Mouse (Mus musculus) thymus, adult 2 months (tissue): Measurements from ENCODE around the gene Pcp4l1. TPM values are rescaled to one million over a fixed set of nuclear protein-coding genes. Genes with fewer than 3 reads are reported as not detected.

Source experiments
- DNase-seq: peaks from one replicate; pipeline ENCODE4 v3.0.0; 2021
- H3K27ac ChIP-seq: fragments of 200-500 bp; 2 replicates; pipeline ENCODE4 v1.5.1; 2012; ENCODE audit warnings: low read length, control low read depth; ENCODE audit not compliant: control insufficient read depth, insufficient read depth
- H3K27me3 ChIP-seq: fragments of 200-500 bp; 2 replicates; pipeline ENCODE4 v1.6.1; 2012; ENCODE audit warnings: mild to moderate bottlenecking, low read length, moderate library complexity, mixed read lengths; ENCODE audit not compliant: control insufficient read depth, insufficient read depth
- H3K36me3 ChIP-seq: fragments of 200-500 bp; 2 replicates; pipeline ENCODE4 v1.6.1; 2012; ENCODE audit warnings: mild to moderate bottlenecking, low read length, moderate library complexity; ENCODE audit not compliant: control insufficient read depth, insufficient read depth
- H3K4me1 ChIP-seq: fragments of 200-500 bp; replicated peaks from 2 replicates; pipeline ENCODE4 v1.6.1; 2012; ENCODE audit warnings: low read length; ENCODE audit not compliant: control insufficient read depth, insufficient read depth
- H3K4me3 ChIP-seq: fragments of 200-500 bp; 2 replicates; pipeline ENCODE4 v1.5.1; 2012; ENCODE audit warnings: mild to moderate bottlenecking, low read length, control low read depth, moderate library complexity; ENCODE audit not compliant: control insufficient read depth, insufficient read depth
- CTCF ChIP-seq: fragments of 200-500 bp; IDR thresholded peaks from 2 replicates; pipeline ENCODE4 v1.5.1; 2012; ENCODE audit warnings: mild to moderate bottlenecking, control low read depth, low read length, moderate library complexity, borderline replicate concordance; ENCODE audit not compliant: control insufficient read depth, poor library complexity, insufficient read depth; ENCODE audit errors: extremely low read depth
- POLR2A ChIP-seq: fragments of 200-500 bp; IDR thresholded peaks from 2 replicates; pipeline ENCODE4 v1.6.1; 2012; ENCODE audit warnings: mild to moderate bottlenecking, low read length, control low read depth, moderate library complexity; ENCODE audit not compliant: control insufficient read depth, poor library complexity, insufficient read depth; ENCODE audit errors: extremely low read depth
- WGBS: fragments of 180-500 bp; shearing (Covaris S2); methylation state at CpG from one replicate; pipeline ENCODE4 v1.1.7; 2018; 5-methylcytosine and 5-hydroxymethylcytosine counted together
- polyA plus RNA-seq: library from polyadenylated mRNA; depleted of rRNA; stranded (reverse); fragments of >200 nt; gene quantifications from 2 replicates; pipeline ENCODE4 v1.2.3, GENCODE M21; 2012

Pcp4l1 gene
- polyA plus RNA-seq, 1 experiment = 7.3 TPM

DNA sequence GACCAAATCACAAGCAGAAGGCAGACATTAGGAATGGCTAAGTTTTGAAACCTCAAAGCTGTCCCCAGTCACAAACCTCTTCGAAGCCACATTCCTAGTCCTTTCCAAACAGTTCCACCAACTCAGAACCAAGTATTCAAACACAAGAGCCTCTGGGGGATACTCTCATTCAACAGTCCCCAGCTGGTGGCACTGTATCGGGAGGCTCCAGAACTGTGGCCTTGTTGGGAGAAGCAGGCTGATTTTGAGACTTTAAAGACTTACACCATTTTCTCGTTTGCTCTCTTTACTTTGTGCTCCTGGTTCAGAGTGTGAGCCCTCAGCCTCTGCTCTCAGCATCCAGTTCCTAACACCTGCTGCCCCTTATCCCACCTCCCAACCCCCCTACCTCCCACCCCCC lies 13.0 kb downstream of the Pcp4l1 start:
- DNase-seq = no peak
- 93% methylated on average over 3 of the region's 3 CpGs for WGBS
- Histone ChIP-seq H3K36me3 (no peaks in the 10 kb centered on the region), H3K27me3 (no peaks in the 10 kb centered on the region), H3K27ac (no peak overlapping the region), H3K4me1 (no peaks in the 10 kb centered on the region; the same call in 1 of the 2 replicates), H3K4me3 (no peak overlapping the region)
- no peak for TF ChIP-seq POLR2A
- no peak for TF ChIP-seq CTCF

DNA sequence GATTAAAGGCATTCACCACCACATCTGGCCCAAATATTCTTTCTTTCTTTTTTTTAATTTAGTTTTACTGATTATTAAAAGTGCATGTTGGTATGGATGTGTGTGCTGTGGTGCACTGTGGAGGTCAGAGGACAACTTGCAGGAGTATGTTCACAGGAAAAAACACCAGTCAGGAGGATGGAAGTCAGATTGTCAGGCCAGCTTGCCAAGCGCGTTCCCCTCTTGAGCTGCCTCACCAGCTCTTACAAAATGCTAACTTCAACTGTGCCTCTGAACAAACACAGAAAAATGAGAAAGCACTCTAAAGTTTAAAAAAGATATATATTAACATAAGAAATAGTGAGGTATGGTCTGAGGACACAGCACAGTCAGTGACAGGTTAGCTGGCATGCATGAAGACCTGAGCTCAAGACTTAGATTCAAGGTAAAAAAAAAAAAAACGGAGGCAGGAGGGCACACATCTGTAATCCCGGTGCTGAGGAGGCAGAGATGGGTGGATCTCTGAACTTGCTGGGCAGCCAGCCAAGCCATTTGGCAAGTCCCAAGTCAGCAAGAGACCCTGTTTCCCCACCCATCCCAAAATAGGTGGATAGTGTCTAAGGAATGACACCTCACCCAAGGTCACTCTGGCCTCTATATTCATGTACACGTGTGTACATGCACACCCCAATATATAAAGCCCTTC lies 16.4 kb downstream of the Pcp4l1 start:
- TF ChIP-seq CTCF = no peak
- TF ChIP-seq POLR2A = no peak
- Histone ChIP-seq H3K27me3 (no peaks in the 10 kb centered on the region), H3K36me3 (no peaks in the 10 kb centered on the region), H3K27ac (no peak overlapping the region), H3K4me1 (no peaks in the 10 kb centered on the region; the same call in 1 of the 2 replicates), H3K4me3 (no peak overlapping the region)
- no peak for DNase-seq
- WGBS = 90% methylated on average over 5 of the region's 5 CpGs

DNA sequence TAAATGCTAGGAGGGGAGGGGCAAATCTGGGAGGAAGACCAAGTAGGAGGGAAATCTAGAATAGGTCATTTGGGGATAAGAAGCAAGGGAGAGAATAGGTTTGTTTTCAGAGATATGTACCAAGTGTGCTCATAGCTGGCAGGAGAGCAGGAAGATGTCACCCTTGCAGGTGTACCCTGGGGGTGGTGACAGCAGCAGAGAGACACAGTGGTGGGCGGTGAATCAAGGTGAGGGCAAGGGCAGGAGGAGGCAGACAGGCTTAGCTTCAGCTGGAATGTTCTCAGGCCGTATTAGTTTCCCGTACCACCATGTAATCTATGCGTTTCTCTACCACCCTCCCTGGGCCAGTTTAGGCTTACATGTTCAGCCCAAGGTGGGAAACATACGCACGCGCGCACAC lies 23.3 kb downstream of the Pcp4l1 start:
- Histone ChIP-seq H3K4me3 (no peak overlapping the region), H3K4me1 (no peaks in the 10 kb centered on the region), H3K36me3 (no peaks in the 10 kb centered on the region), H3K27ac (no peak overlapping the region), H3K27me3 (no peaks in the 10 kb centered on the region)
- TF ChIP-seq CTCF (no peak), POLR2A (no peak)
- DNase-seq = no peak
- 98% methylated on average over 8 of the region's 8 CpGs for WGBS

DNA sequence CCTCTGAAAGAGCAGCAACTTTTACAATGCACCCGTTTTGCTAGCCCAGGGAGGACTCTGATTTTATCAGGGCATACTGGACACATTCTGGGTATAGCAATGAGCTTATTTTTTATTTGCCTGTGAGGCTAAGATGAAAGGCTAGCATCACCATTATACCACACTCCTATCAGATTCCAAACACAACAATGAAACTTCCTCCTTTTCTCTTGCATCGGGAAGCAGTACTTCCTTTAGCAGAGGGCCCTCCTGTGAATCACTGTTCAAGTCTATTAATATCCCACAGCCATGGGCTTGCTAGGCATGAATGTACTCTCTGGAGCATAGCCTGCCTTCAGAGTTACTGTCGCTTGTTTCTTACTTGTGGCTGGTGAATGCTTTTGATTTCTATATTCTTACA lies 24.9 kb downstream of the Pcp4l1 start:
- DNase-seq = no peak
- Histone ChIP-seq H3K4me3 (no peak overlapping the region), H3K27ac (no peak overlapping the region), H3K4me1 (no peaks in the 10 kb centered on the region), H3K36me3 (no peaks in the 10 kb centered on the region), H3K27me3 (no peaks in the 10 kb centered on the region)
- no peak for TF ChIP-seq POLR2A
- no peak for TF ChIP-seq CTCF
- WGBS = 33% methylated on average over 3 of the region's 3 CpGs

DNA sequence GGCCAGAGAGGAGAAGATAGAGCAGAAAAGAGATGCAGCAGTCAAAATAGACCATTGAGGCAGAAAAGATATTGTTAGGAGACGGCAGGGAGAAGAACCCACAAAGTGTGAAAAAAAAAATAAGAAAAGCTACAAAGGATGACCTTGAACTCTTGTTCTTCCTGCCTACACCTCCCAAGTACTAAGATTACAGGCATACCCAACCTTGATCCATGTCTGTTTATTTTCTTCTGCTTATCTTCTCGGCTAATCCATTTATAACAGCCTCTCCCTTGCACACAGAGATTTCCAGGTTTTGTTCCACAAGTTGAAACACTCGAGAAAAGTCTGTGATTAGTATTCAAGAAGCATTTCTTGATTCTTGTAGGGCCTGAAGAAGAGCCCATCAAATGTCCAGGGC lies 26.2 kb downstream of the Pcp4l1 start:
- DNase-seq = no peak
- TF ChIP-seq CTCF (no peak), POLR2A (no peak)
- Histone ChIP-seq H3K27ac (no peak overlapping the region), H3K4me3 (no peak overlapping the region), H3K27me3 (no peaks in the 10 kb centered on the region), H3K36me3 (no peaks in the 10 kb centered on the region), H3K4me1 (no peaks in the 10 kb centered on the region)
- WGBS = 82% methylated on average over 3 of the region's 3 CpGs

DNA sequence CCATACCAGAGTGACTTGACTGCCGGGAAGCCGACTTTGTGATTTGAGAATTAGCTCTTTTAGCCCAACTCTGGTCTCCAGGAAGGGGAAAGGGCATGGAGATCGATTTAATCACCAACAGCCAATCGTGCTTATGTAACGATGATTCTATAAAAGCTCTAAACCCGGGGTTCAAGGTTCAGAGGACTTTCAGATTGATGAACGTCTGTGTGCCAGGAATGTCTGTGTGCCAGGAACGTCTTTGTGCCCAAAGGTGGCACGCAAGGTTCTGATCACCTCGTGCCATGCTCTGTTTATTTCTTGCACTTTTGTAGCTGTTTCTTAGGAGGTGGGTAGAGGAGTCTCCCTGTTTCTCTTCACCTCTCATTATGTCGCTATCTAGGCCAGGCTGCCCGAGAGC lies 27.2 kb downstream of the Pcp4l1 start:
- no peak for DNase-seq
- WGBS = 91% methylated on average over 12 of the region's 12 CpGs
- H3K4me3 ChIP-seq = no peak overlapping the region
- no peaks in the 10 kb centered on the region for H3K36me3 ChIP-seq
- no peaks in the 10 kb centered on the region for H3K27me3 ChIP-seq
- H3K27ac ChIP-seq = no peak overlapping the region
- H3K4me1 ChIP-seq = no peaks in the 10 kb centered on the region
- TF ChIP-seq POLR2A (no peak), CTCF (no peak)

DNA sequence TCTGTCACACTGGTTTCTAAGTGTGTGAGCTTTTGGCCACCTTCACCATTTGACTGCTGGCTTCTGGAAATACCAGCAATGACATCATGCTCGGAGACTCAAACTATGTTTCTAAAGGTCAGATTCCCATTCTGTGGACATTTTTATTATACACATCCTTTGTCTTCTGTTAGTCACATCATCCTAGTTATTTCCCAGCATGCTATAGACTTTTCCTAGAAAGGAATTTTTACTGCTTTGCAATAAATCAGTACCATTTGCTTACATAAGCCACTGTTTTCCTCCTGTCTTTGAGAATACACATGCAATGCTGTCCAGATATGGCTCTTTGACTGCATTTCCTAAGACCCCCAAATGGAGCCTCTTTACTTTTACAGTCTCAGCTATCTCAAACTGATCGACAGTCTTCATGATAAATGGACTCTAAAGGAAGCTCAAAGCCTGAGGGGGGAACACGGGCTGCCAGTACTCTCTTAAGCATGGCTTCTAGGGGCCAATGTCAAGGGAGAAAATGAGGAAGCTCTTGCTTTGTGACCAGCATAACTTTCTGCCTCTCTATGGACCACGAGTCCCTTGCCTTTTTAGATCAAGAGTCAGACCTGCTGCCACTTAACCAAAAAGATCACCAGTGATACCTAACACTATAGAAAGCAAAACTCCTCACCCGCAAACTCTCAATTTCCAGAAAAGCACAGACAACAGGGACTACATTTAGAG lies 30.3 kb downstream of the Pcp4l1 start:
- Histone ChIP-seq H3K4me1 (no peaks in the 10 kb centered on the region), H3K27ac (no peak overlapping the region), H3K27me3 (no peaks in the 10 kb centered on the region), H3K36me3 (no peaks in the 10 kb centered on the region), H3K4me3 (no peak overlapping the region)
- WGBS = 44% methylated on average over 5 of the region's 5 CpGs
- TF ChIP-seq CTCF = no peak
- TF ChIP-seq POLR2A = no peak
- no peak for DNase-seq
